Mouse (Mus musculus) macrophage (primary cell): ENCODE measurements around the gene Slc25a34. TPM values are rescaled to one million over a fixed set of nuclear protein-coding genes. Genes with fewer than 3 reads are reported as not detected.

ENCODE experiments used
- H3K27ac ChIP-seq: fragments of 350-480 bp; formaldehyde crosslinking; 2 replicates; pipeline ENCODE4 v1.9.0; 2021
- H3K36me3 ChIP-seq: fragments of 350-480 bp; formaldehyde crosslinking; 2 replicates; pipeline ENCODE4 v1.9.0; 2021; ENCODE audit errors: inconsistent target
- H3K4me3 ChIP-seq: fragments of 350-480 bp; formaldehyde crosslinking; 2 replicates; pipeline ENCODE4 v1.9.0; 2021; ENCODE audit errors: inconsistent target
- H3K79me2 ChIP-seq: fragments of 350-480 bp; formaldehyde crosslinking; 2 replicates; pipeline ENCODE4 v1.9.0; 2021; ENCODE audit errors: inconsistent target
- WGBS: methylation state at CpG from one replicate; pipeline ENCODE4 v1.1.7; 2026; ENCODE audit warnings: inconsistent platforms; ENCODE audit not compliant: missing documents; 5-methylcytosine and 5-hydroxymethylcytosine counted together
- polyA plus RNA-seq: library from polyadenylated mRNA; stranded (reverse); fragments of 250-400 nt; gene quantifications from 3 replicates; pipeline ENCODE4 v1.2.4, GENCODE M21; 2018; ENCODE audit warnings: inconsistent platforms
- total RNA-seq, 78 experiments: library from RNA; depleted of rRNA; stranded (reverse); fragments of 250-400 nt; gene quantifications; 1 replicate in 9 of 78; 2 replicates in 24 of 78; 3 replicates in 43 of 78; 4 replicates in 2 of 78; pipeline ENCODE4 v1.2.4; 2018; ENCODE audit warnings: inconsistent platforms in 56 of 78

Slc25a34 gene
- total RNA-seq (2018; cell fraction: chromatin; rRNA removed) = 1 to 10 TPM in 12 of 26 experiments, under 1 TPM in 10, not detected in 4; 0.26 to 3.6 (median 1.0) TPM
- under 1 TPM in 9 of 26 experiments, not detected in 17; 0.05 to 0.18 (median 0.07) TPM for total RNA-seq (2018; cell fraction: cytosol; rRNA removed)
- total RNA-seq (2018; cell fraction: nucleus; rRNA removed) = 1 to 10 TPM in 8 of 26 experiments, under 1 TPM in 17, not detected in 1; 0.17 to 3.0 (median 0.60) TPM
- 0.09 to 0.17 TPM in 2 of 3 replicates, not detected in the other for polyA plus RNA-seq

DNA sequence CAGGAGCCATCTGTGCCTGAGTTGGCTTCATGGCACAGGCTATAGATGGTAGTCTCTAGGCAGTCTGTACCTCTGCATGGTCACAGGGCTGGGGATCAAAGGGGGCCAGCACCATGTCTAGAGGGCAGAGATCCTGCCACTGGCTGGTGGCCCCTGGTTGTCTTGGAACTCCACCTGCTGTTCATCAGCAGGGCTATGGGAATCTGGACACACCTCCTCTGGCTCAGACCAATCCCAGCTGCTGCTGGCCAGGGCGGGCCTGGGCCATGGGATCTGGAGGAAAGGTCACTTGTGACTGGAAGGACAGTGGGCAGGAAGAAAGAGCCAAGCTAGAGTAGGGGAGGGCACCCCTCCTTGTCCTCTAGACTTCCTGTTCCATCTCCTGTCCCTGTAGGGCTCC lies at the start of gene Slc25a34:
Slc25a34 (minus strand) TSS at position 156 of the 400 bp plus-strand sequence.
- Histone ChIP-seq H3K4me3 (no peak within 1 kb of the TSS), H3K27ac (no peak within 1 kb of the TSS), H3K79me2 (no peaks in the 10 kb centered on the region), H3K36me3 (peaks cover 26% of the 10 kb centered on the region; the same call in 1 of the 2 replicates)
- 80% methylated on average over 1 of the region's 1 CpGs for WGBS

DNA sequence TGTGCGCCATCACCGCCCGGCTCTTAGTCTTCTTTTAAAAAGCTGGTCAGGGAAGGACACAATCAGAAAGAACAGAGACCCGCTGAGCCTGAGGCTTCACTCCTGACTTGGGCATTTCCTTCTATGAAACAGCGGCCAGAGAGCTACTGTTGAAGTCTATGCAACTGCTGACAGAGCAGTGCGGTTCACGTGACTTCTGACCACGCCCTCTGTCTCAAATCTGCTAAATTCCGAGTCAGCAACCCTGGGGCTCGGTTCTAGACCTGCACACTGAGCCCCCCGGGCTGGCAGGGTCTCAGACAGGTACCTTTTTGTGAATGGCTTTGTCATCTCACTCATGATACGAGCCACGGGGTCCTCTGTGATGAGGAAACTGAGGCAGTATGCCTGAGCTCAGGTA lies 48.7 kb upstream of the Slc25a34 start:
- WGBS = 82% methylated on average over 13 of the region's 13 CpGs

DNA sequence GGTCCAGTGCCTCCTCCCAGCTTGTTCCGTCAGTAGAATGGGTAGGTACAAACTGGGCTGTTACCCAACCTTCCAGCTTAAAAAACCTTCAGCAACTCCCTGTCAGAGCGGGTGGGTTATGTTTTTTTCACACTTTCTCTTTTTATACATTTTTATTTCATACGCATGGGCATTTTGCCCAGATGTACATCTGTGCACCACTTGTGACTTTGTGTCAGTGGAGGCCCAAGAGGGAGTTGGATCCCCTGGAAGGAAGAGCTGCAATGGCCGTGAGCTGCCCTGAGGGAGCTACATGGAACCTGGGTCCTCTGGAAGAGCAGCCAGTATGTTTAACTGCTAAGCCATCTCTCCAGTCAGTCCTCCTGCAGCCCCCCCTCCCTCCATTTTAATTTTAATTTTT lies 47.8 kb upstream of the Slc25a34 start:
- Histone ChIP-seq H3K36me3 (no peaks in the 10 kb centered on the region), H3K27ac (peak overlapping the region; percentile 96), H3K4me3 (no peak overlapping the region), H3K79me2 (no peaks in the 10 kb centered on the region)
- 94% methylated on average over 4 of the region's 4 CpGs for WGBS

More for the DNA sequence above, 48.7 kb upstream of the Slc25a34 start:
- Histone ChIP-seq H3K4me3 (no peak overlapping the region), H3K79me2 (no peaks in the 10 kb centered on the region), H3K36me3 (no peaks in the 10 kb centered on the region), H3K27ac (peak overlapping the region; percentile 96)

DNA sequence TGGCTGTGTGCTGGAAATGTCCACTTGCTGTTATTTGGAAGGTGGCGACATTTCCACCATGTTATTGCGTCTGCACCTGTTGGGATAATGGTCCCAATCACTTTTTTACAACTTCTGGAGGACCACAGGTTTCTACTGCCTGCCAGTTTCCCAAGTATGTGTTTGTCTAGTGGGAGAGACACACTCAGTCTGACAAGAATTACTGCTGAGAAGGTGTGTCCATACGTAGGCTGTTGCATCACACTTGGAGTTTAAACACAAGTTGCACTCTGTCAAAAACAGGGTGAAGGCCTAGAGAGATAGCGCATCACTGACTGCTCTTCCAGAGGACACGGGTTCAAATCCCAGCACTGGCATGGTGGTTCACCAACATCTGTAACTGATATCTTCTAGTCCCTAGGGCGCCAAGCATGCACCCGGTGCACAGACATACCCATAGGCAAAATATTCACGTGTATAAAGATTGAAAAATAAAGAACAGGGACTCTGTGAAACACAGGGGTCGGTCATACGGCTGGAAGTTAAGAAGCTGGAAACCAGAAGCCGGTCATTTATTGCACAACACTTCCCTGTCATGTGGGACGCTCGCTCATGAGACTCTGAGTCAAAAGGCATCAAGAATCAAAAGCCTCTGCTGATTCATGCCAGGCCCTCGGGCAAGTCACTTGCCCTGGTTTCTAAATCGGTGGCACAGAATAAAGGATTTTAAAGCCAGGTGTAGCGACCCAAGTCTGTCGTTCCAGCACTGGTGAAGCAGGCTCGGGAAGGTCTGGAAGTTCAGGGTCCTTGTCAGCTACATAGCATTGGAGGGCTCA lies 46.5 kb upstream of the Slc25a34 start:
- peak overlapping the region; percentile 96 for H3K27ac ChIP-seq
- WGBS = 38% methylated on average over 18 of the region's 18 CpGs
- H3K36me3 ChIP-seq = no peaks in the 10 kb centered on the region
- peaks cover under 1% of the 10 kb centered on the region; the same call in 1 of the 2 replicates for H3K79me2 ChIP-seq
- H3K4me3 ChIP-seq = no peak overlapping the region

DNA sequence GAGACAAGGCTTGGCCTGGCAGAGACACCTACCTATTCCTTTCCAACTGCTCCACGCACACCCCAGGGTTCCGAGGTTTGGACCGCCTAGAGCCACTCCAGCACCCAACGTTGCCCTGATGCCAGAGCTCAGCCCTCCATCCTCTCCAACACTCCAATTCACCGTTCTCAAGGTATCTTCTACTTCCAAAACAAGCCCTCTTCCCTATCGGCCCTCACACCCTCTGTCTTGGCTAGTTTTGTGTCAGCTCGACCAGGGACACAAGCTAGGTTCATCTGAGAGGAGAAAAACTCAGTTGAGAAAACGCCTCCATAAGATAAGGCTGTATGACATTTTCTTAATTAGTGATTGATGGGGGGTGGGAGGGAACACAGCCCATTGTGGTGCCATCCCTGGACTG lies 41.2 kb upstream of the Slc25a34 start, which contains the start of gene Plekhm2:
Plekhm2 (minus strand) TSS at position 101 of the 400 bp plus-strand sequence.
- peak within 1 kb of the TSS; percentile 97 for H3K27ac ChIP-seq
- H3K79me2 ChIP-seq = peaks cover 50% of the 10 kb centered on the region
- WGBS = 82% methylated on average over 8 of the region's 8 CpGs
- H3K4me3 ChIP-seq = peak within 1 kb of the TSS; percentile 73
- peaks cover 12% of the 10 kb centered on the region; the same call in 1 of the 2 replicates for H3K36me3 ChIP-seq

DNA sequence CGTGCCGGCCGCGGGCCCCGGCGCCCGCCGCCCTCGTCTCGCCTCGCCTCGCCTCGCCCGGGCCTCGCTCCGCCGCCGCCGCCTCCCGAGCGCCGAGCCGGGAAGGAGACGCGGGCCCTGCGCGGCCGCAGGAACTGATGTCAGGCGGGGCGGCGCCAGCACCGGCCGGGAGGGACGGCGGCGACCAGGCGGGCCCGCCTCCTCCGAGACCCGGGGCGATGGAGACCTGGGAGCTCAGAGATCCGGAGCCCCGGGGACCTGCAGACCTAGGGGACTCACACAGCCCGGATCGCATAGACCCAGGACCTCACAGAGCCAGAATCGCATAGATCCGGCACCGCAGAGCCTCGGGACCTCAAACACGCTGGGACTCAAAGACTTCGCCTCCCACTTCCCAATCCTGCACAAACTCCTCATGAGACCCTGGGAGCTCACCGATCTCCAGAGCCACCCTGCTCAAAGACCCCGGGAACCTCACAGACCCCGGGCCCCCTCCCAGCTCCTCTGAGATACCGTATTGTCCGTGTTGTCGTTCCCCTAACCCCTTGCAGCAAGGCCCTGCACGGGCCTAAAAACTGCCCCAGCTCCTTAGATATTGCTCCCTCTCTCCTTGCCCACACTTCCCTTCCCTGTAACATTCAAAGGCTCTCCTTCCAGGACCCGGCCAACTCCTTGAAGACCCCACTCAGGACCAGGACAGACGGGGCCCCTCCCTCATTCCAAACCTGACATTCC lies 40.6 kb upstream of the Slc25a34 start:
- 2% methylated on average over 46 of the region's 60 CpGs for WGBS
- Histone ChIP-seq H3K36me3 (peaks cover 12% of the 10 kb centered on the region; the same call in 1 of the 2 replicates), H3K79me2 (peaks cover 56% of the 10 kb centered on the region), H3K4me3 (peak overlapping the region; percentile 73), H3K27ac (peak overlapping the region; percentile 97)

DNA sequence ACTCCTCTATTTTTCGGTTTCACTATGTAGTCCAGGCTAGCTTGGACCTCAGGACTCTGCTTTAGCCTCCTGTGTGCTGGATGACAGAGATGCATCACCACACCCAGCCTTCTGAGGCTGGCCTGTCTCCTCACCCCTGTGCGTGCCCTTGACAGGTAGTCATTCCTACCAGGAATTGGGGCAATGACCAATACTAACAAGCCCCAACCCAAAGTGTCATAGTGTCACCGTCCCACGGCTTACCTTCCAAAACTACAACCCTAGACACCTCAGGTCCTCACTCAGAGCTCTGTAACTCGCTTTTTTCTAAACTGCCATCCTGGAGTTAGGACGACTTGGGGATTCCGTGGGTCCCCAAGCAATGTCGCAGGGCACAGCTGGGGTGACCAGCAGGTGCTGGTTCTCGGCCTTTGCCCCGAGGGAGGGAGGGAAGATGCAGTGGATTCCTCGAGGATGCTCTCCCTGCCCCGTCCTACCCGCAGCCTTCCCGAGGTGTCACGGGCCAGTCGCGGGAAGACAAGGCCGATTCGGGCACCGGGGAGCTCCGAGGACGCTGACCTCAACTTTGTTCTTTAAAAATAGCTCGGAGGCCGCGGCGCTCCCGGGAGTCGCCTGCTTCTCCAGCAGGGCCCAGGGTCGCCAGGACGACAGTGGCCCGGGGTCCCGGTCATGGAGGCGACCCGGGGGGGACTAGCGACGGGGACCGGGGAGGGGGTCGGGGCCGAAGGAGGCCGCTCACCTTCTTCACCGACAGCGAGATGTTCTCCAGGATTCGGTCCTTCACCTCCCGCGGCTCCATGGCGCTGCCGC lies 39.7 kb upstream of the Slc25a34 start:
- peaks cover 12% of the 10 kb centered on the region; the same call in 1 of the 2 replicates for H3K36me3 ChIP-seq
- peak overlapping the region; percentile 68 for H3K4me3 ChIP-seq
- peak overlapping the region; percentile 67 for H3K27ac ChIP-seq
- 5% methylated on average over 43 of the region's 47 CpGs for WGBS
- peaks cover 64% of the 10 kb centered on the region for H3K79me2 ChIP-seq

DNA sequence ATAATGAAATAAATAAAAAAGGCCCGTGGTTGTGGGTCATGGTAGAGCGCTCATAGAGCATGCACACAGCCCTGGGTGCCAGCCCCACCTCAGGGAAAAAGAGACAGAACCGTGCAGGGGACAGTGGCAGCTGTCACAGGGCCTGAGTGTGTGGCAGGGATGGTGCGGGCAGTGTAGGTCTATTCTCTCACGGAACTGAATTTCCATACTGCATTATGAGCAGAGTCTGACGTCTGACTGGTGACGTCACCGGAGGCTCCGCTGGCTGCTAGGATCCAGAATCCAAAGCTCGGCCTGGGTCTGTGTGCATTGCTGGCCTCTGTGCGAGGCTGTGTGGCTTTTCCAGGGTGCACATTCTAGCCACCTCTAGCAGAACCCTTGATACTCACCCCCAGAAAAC lies 37.3 kb upstream of the Slc25a34 start:
- Histone ChIP-seq H3K79me2 (peaks cover 86% of the 10 kb centered on the region), H3K36me3 (peaks cover 21% of the 10 kb centered on the region; the same call in 1 of the 2 replicates), H3K4me3 (no peak overlapping the region), H3K27ac (no peak overlapping the region)
- 95% methylated on average over 10 of the region's 11 CpGs for WGBS

DNA sequence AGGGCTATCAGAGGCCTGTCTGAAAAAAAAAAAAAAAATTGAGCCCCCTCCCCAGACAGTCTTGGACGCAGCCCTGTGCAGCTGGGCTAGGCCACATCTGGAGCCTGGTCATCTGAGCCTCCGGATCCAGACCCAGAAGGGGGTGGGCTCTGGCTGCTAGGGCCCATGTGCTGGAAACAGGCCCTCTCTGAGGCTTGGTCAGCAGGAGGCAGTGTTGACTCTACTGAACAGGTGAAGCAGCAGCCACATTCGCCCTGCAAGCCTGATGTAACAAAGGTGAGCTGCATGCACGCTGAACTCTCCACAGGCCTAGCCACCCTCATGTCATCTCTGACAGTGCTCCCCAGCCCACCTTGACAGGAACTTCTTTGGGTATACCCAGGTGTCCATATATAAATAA lies 36.1 kb upstream of the Slc25a34 start:
- H3K4me3 ChIP-seq = no peak overlapping the region

DNA sequence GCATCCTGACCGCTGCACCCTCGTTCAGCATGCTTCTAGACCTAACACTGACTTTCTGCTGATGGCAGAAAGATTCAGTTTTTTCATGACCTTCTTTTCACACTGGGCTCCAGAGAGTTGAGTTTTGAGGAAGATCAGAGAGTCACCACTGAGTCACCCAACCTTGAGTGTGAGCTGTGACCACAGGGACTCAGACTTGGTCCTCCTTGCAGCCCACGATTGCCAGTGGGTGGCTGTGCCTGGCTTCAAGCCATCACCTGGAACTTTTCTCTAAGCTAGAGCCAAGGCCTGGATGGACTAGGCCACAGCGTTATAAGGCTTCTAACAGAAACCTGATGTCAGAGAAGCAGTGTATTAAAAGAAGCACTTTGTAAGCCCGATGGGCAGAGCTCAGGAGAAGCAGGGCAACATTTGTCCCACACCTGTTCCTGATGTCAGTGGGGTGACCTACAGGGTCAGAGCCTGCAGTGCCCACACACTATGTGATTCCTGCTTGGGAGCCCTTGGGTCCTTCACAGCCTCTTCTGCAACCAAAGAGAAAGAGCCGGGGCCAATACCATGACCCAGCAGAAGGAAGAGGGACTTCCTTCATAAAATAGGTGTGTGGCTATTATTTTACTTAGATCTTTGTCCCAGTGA lies 35.3 kb upstream of the Slc25a34 start:
- Histone ChIP-seq H3K4me3 (no peak overlapping the region), H3K36me3 (peaks cover 24% of the 10 kb centered on the region; the same call in 1 of the 2 replicates), H3K79me2 (peaks cover 94% of the 10 kb centered on the region), H3K27ac (peak overlapping the region; percentile 47)
- 70% methylated on average over 6 of the region's 6 CpGs for WGBS

More for the DNA sequence above, 36.1 kb upstream of the Slc25a34 start:
- whole genome bisulfite sequencing = 94% methylated on average over 4 of the region's 4 CpGs
- peak overlapping the region; percentile 47 for H3K27ac ChIP-seq
- H3K36me3 ChIP-seq = peaks cover 21% of the 10 kb centered on the region; the same call in 1 of the 2 replicates
- peaks cover 93% of the 10 kb centered on the region for H3K79me2 ChIP-seq

DNA sequence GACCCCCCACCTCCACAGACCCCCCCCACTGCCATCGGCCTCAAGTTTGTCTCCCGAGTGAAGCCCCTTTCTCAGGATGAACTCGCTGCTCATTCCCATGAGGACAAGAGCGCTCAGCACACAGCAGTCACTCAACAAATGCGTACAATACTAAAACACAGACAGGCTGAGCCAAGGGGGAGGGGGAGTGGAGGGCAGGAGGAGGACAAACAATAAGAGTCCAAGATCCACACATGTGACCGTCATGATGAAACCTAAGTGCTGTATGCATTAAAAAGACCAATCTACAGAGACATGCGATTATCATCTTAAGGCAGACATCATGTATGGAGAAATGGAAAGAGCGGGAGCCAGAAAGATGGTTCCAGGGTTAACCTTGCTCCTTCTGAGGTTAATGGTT lies 33.3 kb upstream of the Slc25a34 start:
- 89% methylated on average over 7 of the region's 8 CpGs for WGBS
- Histone ChIP-seq H3K36me3 (peaks cover 38% of the 10 kb centered on the region; the same call in 1 of the 2 replicates), H3K27ac (peak overlapping the region; percentile 81), H3K4me3 (no peak overlapping the region), H3K79me2 (peaks cover 97% of the 10 kb centered on the region)

DNA sequence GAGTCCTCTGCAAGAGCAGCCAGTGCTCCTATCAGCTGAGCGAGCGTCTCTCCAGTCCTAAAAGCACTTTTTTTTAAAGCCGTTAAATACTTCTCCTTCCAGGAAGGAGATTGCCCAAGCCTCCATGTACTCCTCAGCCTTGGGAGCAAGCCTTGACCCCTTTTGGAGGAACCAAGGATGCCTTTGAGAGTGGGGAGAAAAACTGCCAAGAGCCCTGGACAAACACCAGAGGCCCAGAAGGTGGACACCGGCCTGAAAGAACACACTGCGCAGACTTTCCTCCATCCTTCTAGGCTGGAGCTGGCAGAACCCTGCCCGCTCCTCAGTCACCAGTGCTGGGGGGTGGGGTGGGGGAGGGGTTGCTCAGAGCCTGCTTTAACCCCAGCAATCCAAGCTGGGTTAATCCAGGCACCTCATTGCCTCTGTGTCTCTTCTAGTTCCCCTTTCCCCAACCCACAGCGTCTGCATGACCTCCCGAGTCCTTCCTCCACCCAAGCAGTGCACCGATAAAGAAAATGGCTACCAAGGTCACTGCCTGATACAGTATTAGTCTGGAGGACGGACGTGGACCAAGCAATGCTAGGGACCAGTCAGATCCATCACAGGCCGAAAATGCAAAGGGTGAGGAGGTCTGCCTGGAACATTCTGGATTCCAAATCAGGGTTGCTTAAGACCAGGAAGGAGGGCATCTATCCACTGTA lies 32.4 kb upstream of the Slc25a34 start:
- WGBS = 22% methylated on average over 12 of the region's 12 CpGs
- Histone ChIP-seq H3K4me3 (no peak overlapping the region), H3K27ac (peak overlapping the region; percentile 81), H3K79me2 (peaks cover 97% of the 10 kb centered on the region), H3K36me3 (peaks cover 43% of the 10 kb centered on the region)

DNA sequence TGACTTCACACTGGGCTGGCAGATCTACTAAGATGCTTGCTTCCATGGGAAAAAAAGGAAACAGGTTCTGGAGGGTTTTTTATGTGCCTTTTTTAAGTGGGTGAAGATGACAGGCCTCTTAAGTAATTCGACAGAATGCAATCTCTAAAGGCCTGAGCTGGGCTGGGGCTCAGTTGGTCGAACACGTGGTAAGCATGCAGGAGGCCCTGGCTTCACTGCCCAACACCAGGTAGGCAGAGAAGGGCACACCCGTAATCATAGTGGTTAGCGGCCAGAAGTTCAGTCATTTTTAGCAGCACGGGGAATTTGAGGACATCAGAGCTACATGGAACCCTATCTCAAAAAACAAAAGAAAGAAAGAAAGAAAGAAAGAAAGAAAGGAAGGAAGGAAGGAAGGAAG lies 30.9 kb upstream of the Slc25a34 start:
- no peak overlapping the region for H3K4me3 ChIP-seq
- H3K27ac ChIP-seq = no peak overlapping the region
- WGBS = 96% methylated on average over 6 of the region's 6 CpGs
- H3K36me3 ChIP-seq = peaks cover 49% of the 10 kb centered on the region
- H3K79me2 ChIP-seq = peaks cover 97% of the 10 kb centered on the region
